Mouse (Mus musculus) R1 (cell line): ENCODE data around the gene Gm49392.
"Not testable (repeated sequence)": the region's sequence is repeated elsewhere in the genome, so short reads cannot be mapped to it uniquely, and the experiment has no call there.

Experiments
- DNase-seq: peaks from one replicate; pipeline ENCODE4 v3.0.0-alpha.2; 2018; ENCODE audit warnings: low read depth, low spot score

Gene Gm49392

GRCm38 (mm10) chr13:60896794-60897193 lies at the start of gene Gm49392:
Gm49392 (minus strand) TSS chr13:60896894.
- not testable (repeated sequence) for DNase-seq

- DNase-seq = not testable (repeated sequence)
Observed at GRCm38 (mm10) chr13:60941884-60942283, 45.2 kb upstream of the Gm49392 start, which contains the start of gene Tpbpa. Tpbpa (minus strand) TSS chr13:60941984.

DNA sequence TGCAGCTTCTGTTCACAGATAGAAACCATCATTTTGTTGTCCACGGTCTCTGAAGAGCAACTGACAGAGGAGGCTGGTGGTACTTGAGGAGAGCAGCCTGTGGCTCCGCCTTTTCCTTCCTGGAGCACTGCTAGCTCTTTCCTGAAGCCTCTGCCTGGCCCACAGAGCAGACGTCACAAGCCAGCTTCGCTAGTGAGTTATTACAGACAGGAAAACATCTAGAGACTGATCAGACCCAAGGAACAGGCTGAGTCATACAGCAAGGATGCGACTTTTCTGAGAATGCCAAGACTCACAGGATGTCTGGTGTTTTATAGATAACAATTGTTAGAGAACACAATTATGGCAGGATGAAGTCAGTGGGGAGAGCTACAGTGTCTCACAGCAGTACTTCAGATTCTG lies 39.8 kb upstream of the Gm49392 start, which contains the start of the genes Gm49391 and Ctla2a:
TSS of gene Gm49391 (minus strand) at position 72 of the 402 bp plus-strand sequence.
TSS of gene Ctla2a (minus strand) at position 126 of the 402 bp plus-strand sequence.
- DNase-seq = no peak

DNA sequence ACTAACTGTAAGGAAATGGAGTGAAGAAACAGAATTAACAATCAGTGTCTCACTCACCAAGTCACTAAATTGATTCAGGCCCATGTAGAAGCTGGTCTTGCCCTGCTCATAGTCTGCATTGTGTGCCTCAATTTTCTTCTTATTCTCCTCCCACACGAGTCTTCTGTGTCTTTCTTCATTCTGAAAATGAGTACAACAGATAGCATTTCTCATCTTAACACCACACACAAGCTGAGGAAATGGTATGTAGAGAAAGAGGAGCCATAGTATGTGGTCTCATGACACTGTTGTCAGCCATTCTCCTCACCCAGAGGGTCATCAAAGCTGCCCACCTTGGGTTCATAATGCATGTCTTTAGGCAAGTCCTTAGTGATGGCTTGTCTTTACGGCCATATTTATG lies 38.8 kb upstream of the Gm49392 start, which contains the start of gene Gm49393:
TSS of gene Gm49393 (minus strand) at position 101 of the 400 bp plus-strand sequence.
- DNase-seq = not testable (repeated sequence)

DNA sequence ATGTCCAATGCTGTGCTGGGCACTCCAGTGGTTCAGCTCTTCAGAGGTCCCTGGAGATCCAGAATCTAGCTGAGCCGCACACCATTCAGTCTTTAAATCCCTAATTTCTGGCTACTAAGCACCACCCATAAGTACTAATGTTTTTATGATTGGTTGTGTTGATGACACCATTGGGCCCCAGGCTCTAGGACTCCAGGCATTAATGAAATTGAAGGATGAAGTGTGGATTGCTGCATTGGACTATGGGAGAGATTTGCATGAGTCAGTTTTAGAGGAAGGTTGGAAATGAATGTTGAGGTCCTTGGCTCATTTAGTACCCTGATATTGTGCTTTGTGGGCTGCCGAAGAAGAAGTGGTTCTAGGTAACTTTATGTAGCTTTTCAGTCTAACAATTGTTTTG lies 8.1 kb upstream of the Gm49392 start, which contains the start of gene Tpbpb:
TSS of gene Tpbpb (minus strand) at position 101 of the 400 bp plus-strand sequence.
- DNase-seq = not testable (repeated sequence)

GRCm38 (mm10) chr13:60897328-60897727 lies 634 bp upstream of the Gm49392 start, which contains the start of gene Ctla2b:
Ctla2b (minus strand) TSS chr13:60897447.
- no peak for DNase-seq

DNA sequence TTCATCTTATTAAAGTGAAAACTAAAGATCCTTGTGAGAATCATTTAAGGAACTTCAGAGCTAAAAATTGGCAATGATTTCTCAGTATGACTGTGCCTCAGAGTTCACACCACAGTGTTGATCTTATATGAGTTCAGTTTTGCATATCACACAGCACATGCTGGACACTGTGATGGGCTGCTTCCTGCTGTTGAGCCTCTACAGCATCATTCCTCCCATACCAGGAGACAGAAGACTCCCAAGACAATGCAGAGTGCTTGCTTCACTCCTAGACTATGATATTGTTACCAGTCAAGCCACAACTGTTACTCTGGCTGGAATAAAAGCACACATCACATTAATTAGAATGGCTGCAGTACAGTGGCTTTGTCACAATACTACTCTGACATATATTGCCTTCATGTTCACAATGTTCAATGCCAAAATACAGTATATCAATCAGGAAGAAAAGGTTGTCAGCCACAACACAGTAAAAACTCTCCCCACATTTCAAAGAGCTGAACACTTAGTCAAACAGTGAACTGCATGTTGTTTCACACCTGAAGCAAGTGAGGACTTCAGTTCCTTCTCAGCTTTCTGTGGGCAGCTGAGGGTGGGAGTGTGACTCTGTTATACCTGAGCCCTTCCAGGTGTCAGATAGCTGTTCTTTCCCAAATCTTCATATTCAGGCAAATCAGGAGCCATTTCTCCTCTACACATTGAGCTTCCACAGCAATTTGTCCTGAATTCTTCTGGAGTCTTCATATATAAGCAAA lies 1.1 kb downstream of the Gm49392 start:
- no peak for DNase-seq

- DNase-seq = no peak
Observed at GRCm38 (mm10) chr13:60892301-60892700, 4.4 kb downstream of the Gm49392 start.

- no peak for DNase-seq
Observed at GRCm38 (mm10) chr13:60864281-60864680, 32.4 kb downstream of the Gm49392 start, which contains the start of gene 4930486L24Rik. 4930486L24Rik (minus strand) TSS chr13:60864475.

- no peak for DNase-seq
Observed at GRCm38 (mm10) chr13:60848241-60849120, 48.2 kb downstream of the Gm49392 start.

DNA sequence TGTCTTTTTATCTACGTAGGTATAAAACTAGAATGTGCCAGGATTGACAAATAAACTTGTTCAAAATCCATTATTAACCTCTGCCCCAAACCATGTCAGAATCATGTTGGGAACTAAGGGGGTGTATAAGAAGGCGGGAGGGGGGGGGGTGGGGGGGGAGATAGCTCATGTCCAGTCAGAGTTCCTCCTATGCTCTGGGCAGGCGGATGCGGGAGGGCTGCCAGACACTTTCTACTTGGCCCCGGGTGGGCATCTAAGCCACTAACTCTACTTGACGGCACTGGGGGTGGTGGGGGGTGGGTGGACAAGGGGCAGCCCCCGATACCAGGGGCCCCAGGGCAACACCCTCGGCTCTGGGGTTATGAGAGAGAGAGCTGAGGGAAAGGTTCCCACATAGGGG lies 53.5 kb downstream of the Gm49392 start:
- no peak for DNase-seq

- DNase-seq = no peak
Observed at GRCm38 (mm10) chr13:60842703-60843102, 54.0 kb downstream of the Gm49392 start.

DNA sequence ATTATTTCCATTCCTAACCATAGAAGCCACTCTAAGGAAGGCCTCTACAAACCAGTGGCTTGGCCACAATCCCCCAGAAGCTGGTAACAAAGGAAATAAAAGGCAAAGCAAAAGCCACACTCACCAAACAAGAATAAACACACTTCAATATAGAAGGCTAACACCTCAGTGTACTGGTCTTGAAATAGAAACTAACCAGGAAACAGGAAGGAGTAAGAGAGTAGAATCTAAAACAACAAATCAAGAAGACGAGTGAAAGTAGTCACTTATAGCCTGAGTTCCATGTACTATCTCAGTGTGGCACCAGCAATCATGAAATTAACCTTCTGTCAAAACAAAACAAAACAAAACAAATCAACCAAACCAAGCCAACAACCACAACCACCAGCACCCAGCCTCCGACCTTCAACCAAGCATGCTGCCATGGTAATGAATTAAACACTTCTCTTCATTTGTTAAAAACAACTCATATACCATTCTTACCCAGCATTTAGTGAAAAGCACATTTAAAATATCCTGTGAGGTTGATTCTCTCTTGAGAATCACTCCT lies 57.3 kb downstream of the Gm49392 start:
- no peak for DNase-seq

DNA sequence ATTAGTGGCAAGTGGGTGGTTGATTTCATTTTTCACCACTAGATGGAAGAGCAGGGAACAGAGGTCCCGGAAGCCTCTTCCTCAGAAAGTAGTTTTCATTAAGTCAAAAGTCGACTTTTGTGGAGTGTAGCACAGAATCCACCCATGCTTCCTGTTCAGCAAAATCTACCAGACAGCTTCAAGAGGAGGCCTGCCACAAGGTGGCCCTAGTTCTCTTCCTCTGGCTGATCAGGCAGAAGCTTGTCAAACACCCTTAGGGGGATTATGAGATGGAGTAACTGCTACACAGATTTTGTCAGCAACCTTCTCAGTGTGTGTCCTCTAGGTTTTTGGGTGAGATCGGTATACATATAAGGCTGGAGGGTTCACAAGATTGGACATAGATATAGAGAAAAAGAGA lies 70.6 kb downstream of the Gm49392 start:
- peak; percentile 9 for DNase-seq

DNA sequence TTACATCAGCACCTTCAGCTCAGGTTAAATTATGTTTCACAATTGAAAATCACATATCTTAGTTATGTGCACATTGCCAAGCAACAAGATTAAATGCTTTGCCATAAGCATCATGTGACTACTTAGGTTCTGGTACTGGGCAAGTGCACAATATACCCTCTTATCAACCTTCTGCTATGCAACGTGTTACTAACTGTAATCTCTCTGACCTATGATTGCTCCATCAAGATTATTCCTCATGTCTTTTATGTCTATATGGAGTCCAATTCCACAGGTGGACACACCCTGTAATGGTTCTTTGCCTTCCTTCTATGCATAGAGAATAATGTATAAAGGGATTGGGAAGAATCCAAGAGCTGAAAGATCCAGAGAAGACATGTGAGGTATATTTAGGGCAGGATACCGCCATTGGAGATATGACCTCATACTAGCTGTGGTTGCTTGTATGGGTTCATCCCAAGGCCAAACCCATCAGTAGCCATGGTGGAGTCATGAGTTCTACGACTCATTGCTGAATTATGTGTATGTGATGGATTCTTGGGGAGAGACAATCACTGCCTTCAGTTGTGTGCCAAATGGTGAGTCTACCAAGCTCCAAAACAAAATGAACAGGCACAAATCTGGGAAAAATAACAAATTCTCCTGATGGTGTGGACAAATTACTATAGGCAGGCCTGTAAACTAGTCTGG lies 76.1 kb downstream of the Gm49392 start:
- no peak for DNase-seq

GRCm38 (mm10) chr13:60819469-60819868 lies 77.2 kb downstream of the Gm49392 start:
- DNase-seq = peak; percentile 49

DNA sequence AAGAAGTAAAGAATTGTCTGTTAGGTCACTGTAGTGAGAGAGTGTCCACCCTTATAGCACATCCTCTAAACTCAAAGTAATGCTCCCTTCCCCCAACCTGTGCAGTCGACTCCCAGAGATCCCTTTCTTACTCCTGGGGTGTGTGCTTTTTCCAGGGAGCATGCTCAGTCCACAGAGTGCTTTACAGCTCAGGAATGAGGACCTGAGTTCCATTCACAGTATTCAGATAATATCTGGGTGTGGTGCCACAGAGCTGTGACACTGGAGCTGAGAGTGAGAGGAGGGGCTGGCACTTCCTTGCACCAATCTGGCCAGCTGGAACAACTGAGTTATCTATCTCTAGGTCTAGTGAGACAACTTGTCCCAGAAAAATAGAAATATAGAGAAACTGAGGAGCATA lies 83.0 kb downstream of the Gm49392 start:
- no peak for DNase-seq

- no peak for DNase-seq
Observed at GRCm38 (mm10) chr13:60812768-60813167, 83.9 kb downstream of the Gm49392 start.

- no peak for DNase-seq
Observed at GRCm38 (mm10) chr13:60809690-60810089, 87.0 kb downstream of the Gm49392 start.

GRCm38 (mm10) chr13:60802749-60803148 lies 93.9 kb downstream of the Gm49392 start, which contains the start of gene Ctsll3:
Ctsll3 (minus strand) TSS chr13:60802849.
- DNase-seq = no peak
